Mouse (Mus musculus): ENCODE results near the gene 0610037L13Rik. TPM values are rescaled to one million over a fixed set of nuclear protein-coding genes. Genes with fewer than 3 reads are reported as not detected.

Gene 0610037L13Rik
- 10 to 100 TPM; 41.9 to 50.1 TPM for total RNA-seq (2021)
- long read RNA-seq, experiment 1, transcript 0610037L13Rik-212 (8 exons, 2,997 nt): major isoform, 14 of 29 reads
- long read RNA-seq, experiment 1, transcript 0610037L13Rik-207 (7 exons, 1,551 nt): minor isoform, 10 of 29 reads
- long read RNA-seq, experiment 1, partial matches to known transcripts: 0 of 29 reads
- long read RNA-seq, experiment 1, other reads (novel, unspliced or antisense): 3 of 29 reads
- long read RNA-seq, experiment 2, transcript 0610037L13Rik-207 (7 exons, 1,551 nt): major isoform, 18 of 42 reads
- long read RNA-seq, experiment 2, transcript 0610037L13Rik-212 (8 exons, 2,997 nt): minor isoform, 17 of 42 reads
- long read RNA-seq, experiment 2, partial matches to known transcripts: 1 of 42 reads
- long read RNA-seq, experiment 2, other reads (novel, unspliced or antisense): 6 of 42 reads

DNA sequence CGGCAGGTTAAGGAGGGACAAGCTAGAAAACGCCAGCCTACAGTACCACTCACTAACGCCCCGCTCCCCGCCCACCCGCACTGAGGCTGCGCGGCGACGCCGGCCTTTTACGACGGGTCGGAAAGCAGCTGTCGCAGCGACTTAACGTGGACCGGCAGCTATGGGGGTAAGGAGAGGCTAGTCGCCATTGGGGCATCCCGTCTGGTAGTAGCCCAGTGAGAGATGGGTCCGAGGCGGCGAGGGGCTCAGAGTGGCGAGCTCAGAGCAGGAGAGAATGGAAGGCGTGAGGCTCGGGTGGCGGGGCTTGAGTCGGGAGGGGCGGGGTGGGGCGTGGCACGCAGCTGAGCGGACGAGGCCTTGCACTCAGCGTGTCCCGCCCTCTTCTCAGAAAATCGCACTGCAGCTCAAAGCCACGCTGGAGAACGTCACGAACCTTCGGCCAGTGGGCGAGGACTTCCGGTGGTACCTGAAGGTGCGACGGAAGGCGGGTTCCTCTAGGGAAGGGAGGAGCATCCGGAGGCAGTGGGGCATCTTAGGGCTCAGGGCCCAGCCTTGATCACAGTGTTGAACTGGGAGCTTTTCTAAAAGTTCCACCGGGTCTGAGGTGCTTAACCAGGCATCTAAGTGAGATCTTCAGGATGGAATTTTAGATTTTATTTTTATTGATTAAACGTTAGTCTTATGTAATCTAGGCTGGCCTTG is at the start of gene 0610037L13Rik:
TSS of gene 0610037L13Rik (plus strand) at position 83 of the 702 bp plus-strand sequence.
- H3K4me3 ChIP-seq: peak within 1 kb of the TSS; percentile 77
- DNase-seq: peak; percentile 95
- peak within 1 kb of the TSS; percentile 90 for H3K27ac ChIP-seq
- TF ChIP-seq CTCF (IDR thresholded peaks at IDR 0.05): no peak
- intact Hi-C loops (cut with DNase I): no loop called here

- DNase-seq: no peak
- H3K27ac ChIP-seq: no peak overlapping the region
- intact Hi-C loops (cut with DNase I): no loop called here
- TF ChIP-seq CTCF (IDR thresholded peaks at IDR 0.05): no peak
- no peak overlapping the region for H3K4me3 ChIP-seq
Measured at GRCm38 (mm10) chr4:107843687-107844086, 45.9 kb upstream of the 0610037L13Rik start.

- Histone ChIP-seq H3K27ac (no peak overlapping the region), H3K4me3 (no peak overlapping the region)
- DNase-seq: peak; percentile 77
- intact Hi-C loops (cut with DNase I): loop anchor here (1.0 kb wide), 1 partner anchor 107 kb away; no protein-coding TSS in a partner anchor
- TF ChIP-seq CTCF (IDR thresholded peaks at IDR 0.05): peak; percentile 95
Measured at GRCm38 (mm10) chr4:107844971-107845370, 44.6 kb upstream of the 0610037L13Rik start.

GRCm38 (mm10) chr4:107846795-107847194 is 42.8 kb upstream of the 0610037L13Rik start:
- intact Hi-C loops (cut with DNase I): no loop called here
- no peak for TF ChIP-seq CTCF (IDR thresholded peaks at IDR 0.05)
- DNase-seq: no peak
- Histone ChIP-seq H3K27ac (no peak overlapping the region), H3K4me3 (no peak overlapping the region)

DNA sequence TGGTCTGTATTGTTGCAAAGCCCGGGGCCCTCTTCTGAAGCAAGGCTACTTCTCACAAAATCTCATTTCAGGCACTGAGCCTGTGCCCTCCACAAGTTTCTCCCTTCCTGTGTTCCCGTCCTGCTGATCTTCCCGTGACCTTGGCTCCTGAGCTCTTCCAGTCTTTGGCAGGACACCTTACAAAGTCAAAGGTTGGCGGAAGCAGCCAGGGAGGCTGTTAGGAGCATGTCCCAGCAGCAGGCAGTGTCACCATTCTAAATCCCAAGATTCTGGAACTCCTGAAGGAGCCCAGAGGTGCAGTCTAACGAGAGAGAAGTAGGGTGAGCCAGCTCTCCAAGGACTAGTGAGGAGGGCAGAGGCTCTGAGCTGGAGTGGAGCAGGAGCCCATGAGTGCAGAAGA is 41.1 kb upstream of the 0610037L13Rik start:
- Histone ChIP-seq H3K27ac (no peak overlapping the region), H3K4me3 (no peak overlapping the region)
- DNase-seq: no peak
- TF ChIP-seq CTCF (IDR thresholded peaks at IDR 0.05): no peak
- intact Hi-C loops (cut with DNase I): no loop called here

DNA sequence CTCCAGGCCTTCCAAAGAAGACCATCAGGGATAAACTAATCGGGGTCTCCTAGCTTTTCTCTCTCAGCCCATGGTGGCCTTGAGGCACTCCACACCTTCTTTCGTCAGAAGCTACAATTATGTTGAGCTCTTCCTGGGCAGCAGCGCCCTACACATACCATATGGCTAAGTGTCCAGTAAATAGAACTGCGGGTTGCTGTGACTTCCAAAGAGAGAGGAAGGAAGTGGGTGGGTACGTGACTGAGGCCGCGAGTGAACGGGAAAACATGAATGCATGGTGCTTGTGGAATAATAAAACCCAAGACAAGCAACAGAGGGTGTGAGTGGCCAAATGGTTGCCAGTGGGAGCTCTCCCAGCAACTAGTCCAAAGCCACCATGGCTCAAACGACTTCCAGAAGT is 40.0 kb upstream of the 0610037L13Rik start:
- intact Hi-C loops (cut with DNase I): no loop called here
- H3K27ac ChIP-seq: no peak overlapping the region
- no peak overlapping the region for H3K4me3 ChIP-seq
- no peak for TF ChIP-seq CTCF (IDR thresholded peaks at IDR 0.05)
- DNase-seq: no peak

DNA sequence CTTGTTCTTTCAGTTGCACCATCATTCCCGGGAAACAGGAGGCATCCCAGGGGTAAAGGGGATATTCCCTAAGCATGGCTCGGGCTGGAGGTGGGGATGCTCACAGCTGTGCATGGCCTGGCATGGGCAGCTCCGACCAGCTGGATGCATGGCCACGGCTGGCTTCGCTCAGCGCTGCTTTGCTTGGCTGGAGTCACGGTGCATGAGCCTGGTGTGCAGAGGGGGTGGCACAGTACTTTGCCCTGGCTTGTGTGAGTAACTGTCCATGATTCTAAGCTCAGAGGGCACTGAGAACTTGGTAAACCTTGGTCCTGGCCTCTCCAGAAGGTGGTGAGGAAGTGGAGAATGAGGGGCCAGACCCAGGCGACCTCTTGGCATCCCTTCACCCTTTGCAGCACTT is 39.5 kb upstream of the 0610037L13Rik start:
- no peak for DNase-seq
- no peak for TF ChIP-seq CTCF (IDR thresholded peaks at IDR 0.05)
- intact Hi-C loops (cut with DNase I): no loop called here
- Histone ChIP-seq H3K4me3 (no peak overlapping the region), H3K27ac (no peak overlapping the region)

- DNase-seq: no peak
- intact Hi-C loops (cut with DNase I): no loop called here
- Histone ChIP-seq H3K4me3 (no peak overlapping the region), H3K27ac (no peak overlapping the region)
- TF ChIP-seq CTCF (IDR thresholded peaks at IDR 0.05): no peak
Measured at GRCm38 (mm10) chr4:107853333-107853732, 36.3 kb upstream of the 0610037L13Rik start.

DNA sequence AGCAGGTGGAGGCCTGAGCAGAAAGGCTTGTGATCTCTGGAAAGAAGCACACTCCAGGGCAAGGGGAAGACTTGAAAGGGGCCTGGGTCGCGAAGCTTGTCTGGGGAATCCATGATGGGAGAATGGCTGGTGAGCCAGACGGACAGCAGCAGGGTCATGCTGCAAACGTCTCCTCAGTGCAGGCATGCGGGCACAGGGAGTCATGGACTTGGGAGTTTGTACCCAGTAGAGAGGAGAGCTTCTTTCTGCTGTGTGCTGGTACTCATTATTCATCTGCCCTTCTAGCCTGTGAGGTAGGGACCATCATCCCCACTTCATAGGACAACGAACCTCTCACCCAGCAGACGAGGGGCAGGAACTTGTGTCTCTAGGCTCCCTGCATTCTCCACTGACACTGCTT is 35.8 kb upstream of the 0610037L13Rik start:
- intact Hi-C loops (cut with DNase I): no loop called here
- no peak for TF ChIP-seq CTCF (IDR thresholded peaks at IDR 0.05)
- DNase-seq: no peak
- Histone ChIP-seq H3K27ac (no peak overlapping the region), H3K4me3 (no peak overlapping the region)

DNA sequence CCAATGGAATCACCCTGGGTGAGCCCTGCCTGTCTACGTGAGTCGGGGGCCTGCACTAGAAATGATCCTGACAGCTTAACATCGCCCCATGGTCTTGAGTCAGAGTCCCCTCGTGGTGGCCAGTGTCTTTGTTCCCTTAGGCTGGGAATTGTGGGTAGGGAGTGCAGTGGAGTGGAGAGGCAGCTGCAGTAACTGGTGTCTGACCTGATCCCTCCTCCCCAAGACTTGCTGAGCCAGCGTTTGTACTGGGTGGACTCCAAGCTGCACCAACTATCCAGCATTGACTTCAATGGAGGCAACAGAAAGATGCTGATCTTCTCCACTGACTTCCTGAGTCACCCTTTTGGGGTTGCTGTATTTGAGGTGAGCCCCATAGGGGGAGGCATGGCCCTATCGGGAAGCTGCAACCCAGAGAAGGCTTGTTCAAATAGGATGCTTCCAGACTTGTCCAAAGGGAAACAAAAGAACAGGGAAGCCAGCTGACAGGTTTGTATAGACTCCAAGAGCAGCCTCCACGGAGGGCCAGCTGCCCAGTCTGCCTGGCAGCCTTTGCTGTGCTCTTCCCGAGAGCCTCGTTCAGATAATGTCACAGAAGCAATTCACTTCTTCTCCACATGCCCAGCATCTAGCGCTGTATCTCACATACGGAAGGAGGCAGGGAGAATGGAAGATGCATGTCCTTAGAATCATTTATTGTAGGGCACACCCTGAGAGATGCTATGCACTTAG is 32.5 kb upstream of the 0610037L13Rik start:
- no peak for DNase-seq
- H3K4me3 ChIP-seq: no peak overlapping the region
- no peak overlapping the region for H3K27ac ChIP-seq
- intact Hi-C loops (cut with DNase I): no loop called here
- TF ChIP-seq CTCF (IDR thresholded peaks at IDR 0.05): no peak

DNA sequence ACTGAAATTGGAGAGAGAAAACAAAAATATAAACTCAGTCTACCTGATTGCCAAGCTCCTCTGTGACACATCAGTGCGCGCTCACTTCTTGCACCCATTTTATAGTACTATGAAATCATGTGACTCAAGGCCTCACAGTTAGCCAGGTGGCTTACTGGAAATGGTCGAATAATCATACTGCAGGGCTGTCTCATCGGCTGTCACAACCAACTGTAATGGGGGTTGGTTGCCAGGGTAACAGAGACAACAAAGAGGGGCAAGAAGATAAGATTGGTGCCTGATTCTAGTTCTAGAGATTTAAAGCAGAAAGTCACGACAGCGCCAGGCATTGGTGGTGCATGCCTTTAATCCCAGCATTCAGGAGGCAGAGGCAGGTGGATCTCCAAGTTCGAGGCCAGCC is 30.6 kb upstream of the 0610037L13Rik start:
- no peak for TF ChIP-seq CTCF (IDR thresholded peaks at IDR 0.05)
- no peak for DNase-seq
- Histone ChIP-seq H3K27ac (no peak overlapping the region), H3K4me3 (no peak overlapping the region)
- intact Hi-C loops (cut with DNase I): no loop called here

GRCm38 (mm10) chr4:107864866-107865265 is 24.7 kb upstream of the 0610037L13Rik start:
- DNase-seq: no peak
- intact Hi-C loops (cut with DNase I): no loop called here
- H3K27ac ChIP-seq: no peak overlapping the region
- TF ChIP-seq CTCF (IDR thresholded peaks at IDR 0.05): no peak
- no peak overlapping the region for H3K4me3 ChIP-seq

All from gastrocnemius, adult 2 months (tissue).